Mouse (Mus musculus): ENCODE results near the gene Hmox1.
A peak's percentile ranks its signal among the peaks of the same experiment; 100 is the strongest.

The Hmox1 gene

DNA sequence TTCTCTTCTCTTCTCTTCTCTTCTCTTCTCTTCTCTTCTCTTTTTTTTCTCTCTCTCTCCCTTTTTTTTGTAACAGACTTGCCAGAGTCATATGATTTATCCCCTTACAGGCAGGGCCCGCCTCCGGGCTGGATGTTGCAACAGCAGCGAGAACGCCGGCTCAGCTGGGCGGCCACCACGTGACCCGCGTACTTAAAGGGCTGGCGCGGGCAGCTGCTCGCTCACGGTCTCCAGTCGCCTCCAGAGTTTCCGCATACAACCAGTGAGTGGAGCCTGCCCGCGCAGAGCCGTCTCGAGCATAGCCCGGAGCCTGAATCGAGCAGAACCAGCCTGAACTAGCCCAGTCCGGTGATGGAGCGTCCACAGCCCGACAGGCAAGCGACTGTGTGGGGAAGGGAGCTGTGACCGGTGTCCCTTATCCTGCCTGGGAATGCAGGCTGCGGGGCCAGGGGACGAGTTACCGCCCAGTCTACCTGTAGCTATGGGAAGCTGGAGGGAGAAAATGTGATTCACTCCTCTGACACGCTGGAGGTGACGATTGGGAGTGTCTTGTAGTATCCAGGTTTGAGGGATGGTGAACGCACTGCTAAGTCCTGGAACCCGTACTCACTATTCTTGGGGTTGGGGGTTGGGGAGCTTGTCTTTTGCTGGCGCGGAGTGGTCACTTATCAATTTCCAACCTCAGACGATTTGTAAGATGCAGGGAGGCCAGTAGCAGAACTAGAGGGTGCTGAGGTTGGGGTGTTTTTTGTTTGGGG lies at the start of gene Hmox1:
Hmox1 (plus strand) TSS at position 223 of the 758 bp plus-strand sequence.
- DNase-seq (ENCODE audit: low read depth in 2 of 2, low spot score in 2 of 2): peak; percentile 46 to 54

DNA sequence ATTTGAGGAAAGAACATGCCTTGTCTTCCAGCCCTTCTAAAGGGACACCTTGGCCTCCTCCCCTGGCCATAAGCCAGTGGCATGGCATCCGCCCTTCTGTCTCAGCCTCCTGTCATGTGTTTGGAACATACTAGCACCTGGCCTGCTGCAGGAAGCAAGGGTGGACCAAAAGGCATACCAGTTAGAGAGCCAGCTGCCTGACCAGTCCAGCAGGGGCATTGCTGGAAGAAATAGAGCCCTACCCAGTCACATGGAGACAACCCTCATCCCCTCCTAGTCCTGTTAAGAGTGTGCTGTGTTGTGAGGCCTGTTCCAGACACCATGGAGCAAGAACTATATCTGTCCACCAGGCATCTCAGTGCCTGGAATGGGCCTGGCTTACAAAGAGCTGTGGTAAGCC lies 47.1 kb upstream of the Hmox1 start:
- no peak for DNase-seq (ENCODE audit: low read depth in 2 of 2, low spot score in 2 of 2)

DNA sequence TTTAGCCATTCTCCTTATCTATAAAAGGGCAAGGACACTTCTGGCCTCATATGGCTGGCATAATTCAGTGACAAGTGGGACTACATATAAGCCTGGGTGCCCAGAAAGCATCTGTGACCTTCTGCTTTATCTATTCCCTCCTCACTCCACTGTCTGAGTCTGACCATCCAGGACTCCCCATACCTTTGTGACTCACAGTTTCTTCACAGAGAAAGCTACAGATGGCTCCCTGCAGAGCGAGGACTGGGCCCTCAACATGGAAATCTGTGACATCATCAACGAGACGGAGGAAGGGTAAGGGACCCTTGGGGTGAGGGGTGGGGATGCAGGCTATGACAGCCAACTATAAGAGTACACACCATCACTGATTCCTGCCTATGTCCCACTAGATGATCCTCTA lies 45.6 kb upstream of the Hmox1 start:
- DNase-seq (ENCODE audit: low read depth in 2 of 2, low spot score in 2 of 2): no peak

DNA sequence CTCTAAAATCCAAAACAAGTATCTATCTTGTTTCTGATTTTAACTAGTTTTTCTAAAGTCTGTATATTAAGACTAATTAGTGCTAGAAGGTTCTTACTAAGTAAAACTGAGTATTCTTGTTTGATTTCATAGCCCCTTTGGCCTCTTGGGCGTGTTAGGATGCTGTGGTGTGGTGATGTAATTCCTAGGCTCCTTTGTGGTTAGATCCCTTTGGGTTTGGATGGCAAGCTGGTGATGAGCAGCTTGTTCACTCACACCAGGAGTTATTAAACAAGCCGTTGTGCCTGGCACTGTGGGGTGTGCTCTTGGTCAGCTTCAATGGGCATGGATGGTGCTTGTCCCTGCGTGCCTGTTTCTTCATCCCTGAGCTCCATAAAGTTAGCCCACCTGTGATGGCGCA lies 40.1 kb upstream of the Hmox1 start:
- no peak for DNase-seq (ENCODE audit: low read depth in 2 of 2, low spot score in 2 of 2)

DNA sequence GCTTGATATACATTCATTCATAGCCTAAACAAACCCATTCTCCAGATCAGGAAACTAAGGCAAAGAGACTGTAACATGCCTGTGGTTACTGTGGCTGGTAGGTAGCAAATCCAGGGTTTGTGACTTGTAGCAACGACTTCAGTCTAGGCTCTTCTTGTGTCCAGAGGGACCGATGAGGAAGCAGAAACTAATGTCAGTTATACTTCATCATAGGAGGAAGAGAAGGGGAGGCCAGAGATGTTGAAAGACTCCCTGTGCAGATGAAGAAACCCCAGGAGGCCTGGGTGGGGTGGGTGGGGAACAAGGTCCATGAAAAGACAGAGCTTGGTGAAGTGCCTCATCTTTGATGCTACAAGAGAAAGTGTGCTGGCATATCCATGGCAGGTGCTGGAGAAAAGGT lies 37.7 kb upstream of the Hmox1 start:
- no peak for DNase-seq (ENCODE audit: low read depth in 2 of 2, low spot score in 2 of 2)

DNA sequence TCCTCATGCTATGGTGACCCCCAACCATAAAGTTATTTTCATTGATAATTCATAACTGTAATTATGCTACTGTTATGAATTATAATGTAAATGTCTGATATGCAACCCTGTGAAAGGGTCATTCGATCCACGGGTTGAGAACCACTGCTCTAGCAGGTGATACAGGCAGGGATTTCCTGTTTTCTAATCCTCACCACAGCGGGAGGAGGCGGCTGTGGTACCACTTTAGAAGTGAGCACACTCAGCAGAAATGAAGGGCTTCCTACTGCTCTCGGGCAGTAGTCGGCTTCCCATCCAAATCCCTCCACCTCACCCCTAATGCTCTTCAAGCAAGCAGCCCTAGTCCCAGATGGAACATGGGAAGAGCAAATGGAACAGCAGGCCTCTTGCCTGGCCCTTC lies 33.4 kb upstream of the Hmox1 start:
- DNase-seq (ENCODE audit: low read depth in 2 of 2, low spot score in 2 of 2): no peak

DNA sequence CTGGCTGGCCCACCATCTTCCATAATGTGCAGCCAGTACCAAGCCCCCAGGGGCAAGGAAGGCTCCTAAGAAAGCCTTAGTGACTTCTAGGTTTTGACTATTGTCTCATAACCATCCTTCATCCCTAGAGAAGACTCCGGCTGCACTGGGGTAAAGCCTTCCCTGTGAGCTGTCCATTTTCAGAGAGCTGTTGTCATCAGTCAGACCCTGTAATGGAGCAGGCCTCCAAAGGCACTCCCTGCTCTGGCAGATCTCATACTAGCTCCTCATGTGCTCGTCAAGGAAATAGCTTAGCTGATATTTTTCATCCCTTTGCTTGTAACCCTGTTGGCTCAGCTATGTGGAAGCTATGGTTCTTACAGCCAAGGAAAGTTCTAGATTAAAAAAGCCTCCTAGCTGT lies 32.6 kb upstream of the Hmox1 start:
- DNase-seq (ENCODE audit: low read depth in 2 of 2, low spot score in 2 of 2): no peak

DNA sequence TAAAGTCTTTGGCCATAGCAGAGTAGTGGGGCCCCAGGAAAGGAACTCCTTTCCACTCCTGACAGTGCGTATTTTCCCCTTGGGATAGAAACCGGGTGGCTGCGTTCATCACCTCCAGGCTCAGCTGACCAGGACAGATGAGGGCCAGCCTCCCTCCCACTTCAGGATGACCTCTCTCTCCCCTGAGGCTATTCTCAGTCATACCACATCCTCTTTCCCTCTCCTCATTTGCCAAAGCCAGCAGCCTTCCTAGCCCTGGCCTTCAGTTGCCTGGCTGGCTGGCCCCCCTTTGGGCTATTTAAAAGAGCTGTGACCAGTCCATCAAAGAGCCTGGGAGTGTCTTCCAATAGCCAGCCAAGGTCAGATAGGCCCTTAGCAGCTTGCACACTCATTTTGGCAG lies 30.1 kb upstream of the Hmox1 start:
- no peak for DNase-seq (ENCODE audit: low read depth in 2 of 2, low spot score in 2 of 2)

DNA sequence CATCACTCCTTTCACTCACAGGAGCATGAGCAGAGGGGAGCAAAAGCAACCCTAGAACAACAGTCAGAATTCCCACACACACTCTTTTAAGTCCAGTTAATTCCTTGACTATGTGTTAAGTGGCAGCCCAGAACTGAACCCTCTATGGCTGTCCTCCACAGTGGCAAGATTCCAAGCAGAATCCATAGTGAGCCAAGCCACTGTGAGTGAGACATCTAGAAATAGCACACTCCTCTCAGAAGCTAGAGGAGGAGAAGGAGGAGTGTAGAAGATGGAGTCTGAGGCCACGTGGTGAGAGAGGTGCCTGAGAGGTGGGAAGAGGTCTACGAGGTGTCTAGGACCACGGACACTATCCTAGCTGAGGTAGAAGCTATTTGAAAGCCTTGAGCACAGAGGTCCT lies 28.6 kb upstream of the Hmox1 start:
- DNase-seq (ENCODE audit: low read depth in 2 of 2, low spot score in 2 of 2): no peak

DNA sequence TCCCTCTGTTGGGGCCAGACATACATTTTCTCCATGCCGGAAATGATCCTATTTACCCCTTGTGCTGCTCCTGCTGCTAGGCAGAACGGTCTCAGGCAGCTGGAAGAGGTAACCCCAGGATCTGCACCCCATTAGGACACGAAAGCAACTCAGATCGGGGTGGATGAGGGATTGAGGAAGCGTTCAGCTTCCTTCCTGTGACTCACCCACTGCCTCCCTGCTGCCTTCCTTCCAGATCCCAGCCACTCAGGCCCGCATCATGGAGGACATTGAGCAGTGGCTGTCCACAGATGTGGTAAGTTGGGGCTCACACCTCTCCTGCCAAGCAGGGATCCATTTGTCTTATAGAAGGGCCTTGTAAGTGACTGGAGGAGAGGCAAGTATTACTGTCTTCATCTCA lies 26.1 kb upstream of the Hmox1 start:
- no peak for DNase-seq (ENCODE audit: low read depth in 2 of 2, low spot score in 2 of 2)

DNA sequence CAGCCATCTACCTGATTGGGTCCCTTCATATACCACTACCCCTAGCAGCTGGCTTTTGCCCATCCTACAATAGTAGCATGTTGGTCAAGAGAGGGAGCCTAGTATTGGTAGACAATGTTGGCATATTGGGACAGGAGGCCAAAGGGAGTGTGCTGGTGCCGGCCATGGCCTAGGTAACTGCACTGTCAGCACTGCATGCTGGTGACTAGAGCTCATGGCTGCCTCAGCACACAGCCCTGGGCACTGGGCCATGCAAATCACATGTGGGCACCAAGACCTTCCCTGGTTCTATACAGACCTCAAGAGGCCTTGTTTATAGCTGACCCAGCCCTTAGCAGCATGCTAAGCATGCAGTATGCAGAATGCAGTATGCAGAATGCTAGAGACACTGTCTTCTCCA lies 23.1 kb upstream of the Hmox1 start:
- DNase-seq (ENCODE audit: low read depth in 2 of 2, low spot score in 2 of 2): no peak

DNA sequence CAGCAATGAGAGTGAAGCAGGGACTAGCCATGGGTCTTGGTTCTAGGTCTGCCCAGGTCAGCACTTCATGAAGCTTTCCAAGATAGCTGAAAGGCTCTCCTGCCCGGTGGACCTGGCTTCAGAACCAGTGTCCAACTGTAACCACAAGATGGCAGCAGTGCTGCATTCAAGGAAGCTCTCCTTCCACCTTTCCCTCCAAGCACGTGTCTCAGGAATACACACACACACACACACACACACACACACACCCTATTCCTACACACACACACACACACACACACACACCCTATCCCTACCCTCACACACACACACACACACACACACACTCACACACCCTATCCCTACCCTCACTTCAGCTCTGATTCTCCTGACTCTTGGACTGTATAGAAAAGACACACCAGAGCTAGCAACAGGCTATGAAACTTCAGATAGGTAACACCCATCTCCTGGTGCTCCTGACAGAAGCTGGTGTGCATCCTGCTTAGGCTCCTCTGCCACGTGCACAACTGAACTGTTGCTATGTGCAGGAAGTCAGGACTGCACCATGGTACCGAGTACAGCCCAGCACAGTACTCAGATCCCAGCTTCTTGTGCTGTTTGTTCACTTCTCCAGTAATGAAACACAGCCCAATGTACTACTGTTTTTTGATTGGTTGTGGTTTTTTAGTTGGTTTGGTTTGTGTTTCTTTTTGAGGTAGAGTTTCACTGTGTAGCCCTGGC lies 21.6 kb upstream of the Hmox1 start:
- DNase-seq (ENCODE audit: low read depth in 2 of 2, low spot score in 2 of 2): peak; percentile 37 to 55

DNA sequence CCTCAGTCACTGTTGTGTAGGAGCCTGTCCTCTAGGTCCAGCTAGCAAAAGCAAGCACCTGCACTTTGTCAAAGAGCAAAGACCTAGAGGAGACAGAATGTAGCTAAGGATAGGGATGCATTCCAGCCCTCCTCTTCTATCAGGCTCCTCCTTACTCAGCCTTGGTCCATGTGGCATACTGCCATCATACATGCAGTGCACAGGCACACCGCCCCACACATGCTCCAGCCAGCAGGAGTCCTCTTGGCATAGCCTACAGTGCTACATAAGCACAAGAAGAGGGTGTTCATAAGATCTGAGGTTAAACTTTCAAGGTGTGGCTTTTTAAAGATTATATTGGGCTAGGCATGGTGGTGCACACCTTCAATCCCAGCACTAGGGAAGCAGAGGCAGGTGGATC lies 18.5 kb upstream of the Hmox1 start:
- DNase-seq (ENCODE audit: low read depth in 2 of 2, low spot score in 2 of 2): no peak

DNA sequence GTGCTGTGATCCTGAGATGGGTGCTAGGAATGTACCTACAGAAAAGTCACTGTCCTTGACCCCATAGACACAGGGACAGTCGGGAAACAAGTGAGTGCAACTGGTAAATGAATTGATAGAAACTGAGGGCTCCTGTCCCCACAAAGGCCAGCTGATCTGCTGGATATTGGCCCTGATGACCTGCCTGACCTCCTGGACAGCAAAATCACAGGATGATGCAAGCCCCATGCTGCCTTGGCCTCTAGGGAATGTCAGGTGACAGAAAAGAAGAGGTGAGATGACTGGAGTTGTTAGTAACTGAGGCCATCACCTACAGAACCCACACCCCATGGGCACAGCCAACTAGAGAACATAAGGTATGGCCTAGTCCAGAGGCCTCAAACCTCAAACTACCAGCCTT lies 15.2 kb upstream of the Hmox1 start:
- DNase-seq (ENCODE audit: low read depth in 2 of 2, low spot score in 2 of 2): no peak

DNA sequence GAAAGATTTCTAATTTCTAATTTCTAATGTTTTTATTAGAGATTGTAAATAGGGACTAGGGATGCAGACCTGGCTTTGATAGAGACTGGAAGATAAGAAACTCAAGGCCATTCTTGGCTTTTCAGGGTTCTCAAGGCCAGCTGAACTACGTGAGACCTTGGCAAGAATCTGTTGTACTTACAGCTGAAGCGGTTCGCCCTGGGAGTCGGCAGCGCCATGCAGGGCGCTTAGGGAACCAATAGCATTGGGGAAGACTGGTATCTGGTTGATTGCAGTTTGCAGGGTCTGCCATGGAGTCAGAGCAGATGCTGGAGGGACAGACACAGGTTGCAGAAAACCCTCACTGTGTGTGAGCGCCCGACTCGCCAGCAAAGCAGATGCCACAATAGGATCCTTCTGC lies 14.6 kb upstream of the Hmox1 start:
- no peak for DNase-seq (ENCODE audit: low read depth in 2 of 2, low spot score in 2 of 2)

DNA sequence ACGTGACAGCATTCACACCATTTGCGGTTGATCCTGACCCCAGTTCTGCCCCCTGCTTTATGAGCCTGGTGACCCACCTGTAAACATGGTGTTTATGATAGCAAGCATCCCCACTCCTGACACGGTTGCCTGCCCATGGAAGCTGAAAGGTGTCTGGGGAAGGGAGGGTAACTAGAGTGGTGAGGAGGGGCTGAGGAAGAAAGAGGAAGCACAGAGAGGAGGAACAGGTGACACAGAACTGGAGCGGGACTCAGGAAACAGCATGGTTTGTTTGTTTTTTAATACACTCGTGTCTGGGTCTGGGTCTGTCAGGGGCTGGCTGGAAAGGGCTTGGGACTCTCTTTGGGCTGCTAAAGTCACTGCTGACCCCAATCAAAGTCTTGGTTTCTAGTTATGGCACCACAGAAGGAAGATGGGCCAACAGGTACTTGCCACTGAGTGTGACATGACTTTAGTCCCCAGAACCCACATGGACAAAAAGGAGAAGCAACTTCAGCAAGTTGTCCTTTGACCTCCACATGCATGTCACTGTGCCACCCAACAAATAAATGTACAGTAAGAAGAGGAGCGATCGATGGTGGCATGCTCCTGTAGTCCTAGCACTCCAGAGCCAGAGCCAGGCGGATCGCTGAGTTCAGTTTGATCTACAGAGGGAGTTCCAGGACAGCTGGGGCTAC lies 11.9 kb upstream of the Hmox1 start:
- DNase-seq (ENCODE audit: low read depth in 2 of 2, low spot score in 2 of 2): no peak

DNA sequence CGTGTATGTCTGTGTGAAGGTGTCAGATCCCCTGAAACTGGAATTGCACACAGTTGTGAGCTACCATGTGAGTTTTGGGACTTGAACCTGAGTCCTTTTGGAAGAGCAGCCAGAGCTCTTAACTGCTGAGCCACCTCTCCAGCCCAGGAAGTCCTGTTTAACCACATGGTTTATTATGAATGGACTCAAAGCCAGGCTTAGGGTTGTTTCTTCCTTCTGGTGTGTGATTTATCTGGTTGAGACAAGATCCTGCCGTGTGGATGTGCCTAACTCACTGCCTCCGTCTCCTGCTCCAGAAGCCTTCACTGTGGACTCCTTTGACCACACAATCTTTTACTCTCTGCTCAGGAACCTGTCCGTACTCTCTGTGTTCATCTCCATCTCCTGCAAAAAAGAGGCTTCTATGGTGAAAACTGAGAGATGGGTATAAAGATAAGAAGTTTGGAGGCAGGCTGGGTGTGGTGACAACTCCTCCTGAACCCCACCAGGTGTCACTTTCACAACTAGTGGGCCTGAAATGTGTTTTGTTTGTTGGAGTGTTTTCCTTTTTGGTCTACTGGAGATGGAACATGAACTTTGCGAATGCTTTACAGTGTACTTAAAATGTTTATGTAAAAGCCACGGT lies 11.1 kb upstream of the Hmox1 start:
- DNase-seq (ENCODE audit: low read depth in 2 of 2, low spot score in 2 of 2): no peak

DNA sequence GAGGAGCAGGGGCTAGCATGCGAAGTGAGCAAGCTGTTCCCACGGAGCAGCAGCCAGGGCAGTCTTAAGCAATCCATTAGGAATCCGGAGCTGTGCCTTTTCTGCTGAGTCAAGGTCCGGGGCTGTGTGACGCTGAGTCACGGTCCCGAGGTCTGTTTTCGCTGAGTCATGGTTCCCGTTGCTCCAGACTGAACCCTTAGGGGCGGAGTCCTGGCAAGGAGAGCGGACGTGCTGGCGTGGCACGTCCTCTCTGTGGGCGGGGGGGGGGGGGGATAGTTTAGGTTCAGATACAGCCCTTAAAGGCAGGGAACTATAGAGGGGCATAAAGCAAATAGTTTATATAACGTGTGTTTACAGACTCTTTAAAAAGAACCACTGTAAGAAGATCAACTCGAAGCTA lies 9.6 kb upstream of the Hmox1 start:
- peak in 1 of 2 experiments; percentile 12 for DNase-seq (ENCODE audit: low read depth in 2 of 2, low spot score in 2 of 2)

DNA sequence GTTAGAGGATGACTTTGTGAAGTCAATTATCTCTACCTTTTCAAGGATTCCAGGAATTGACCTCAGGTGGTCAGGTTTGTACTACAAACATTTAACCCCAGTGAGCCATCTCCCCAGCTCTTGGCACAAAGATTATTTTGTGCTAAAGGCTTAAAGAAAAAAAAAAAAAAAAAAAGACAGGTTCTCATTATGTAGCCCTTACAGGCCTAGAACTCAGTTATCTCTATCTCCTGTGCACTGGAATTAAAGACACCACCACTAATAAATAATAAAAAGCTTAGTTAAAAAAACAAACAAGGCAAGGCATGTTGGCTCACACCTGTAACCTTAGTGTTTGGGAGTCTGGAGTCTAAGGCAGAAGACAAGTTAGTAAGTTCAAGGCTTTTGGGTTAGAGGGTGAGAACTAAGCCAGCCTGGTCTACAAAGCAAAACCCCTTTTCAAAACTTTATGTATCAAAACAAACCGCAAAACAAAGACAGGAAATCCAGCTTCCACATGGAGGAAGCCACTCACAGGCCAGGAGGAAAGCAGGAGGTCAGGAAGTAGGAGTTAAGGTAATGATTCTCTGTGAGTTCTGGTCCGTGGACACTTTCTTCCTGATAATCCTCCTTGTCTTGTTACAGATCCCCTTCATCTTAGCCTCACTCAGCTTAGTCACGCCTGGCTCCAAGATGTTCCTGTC lies 8.9 kb upstream of the Hmox1 start:
- DNase-seq (ENCODE audit: low read depth in 2 of 2, low spot score in 2 of 2): no peak

DNA sequence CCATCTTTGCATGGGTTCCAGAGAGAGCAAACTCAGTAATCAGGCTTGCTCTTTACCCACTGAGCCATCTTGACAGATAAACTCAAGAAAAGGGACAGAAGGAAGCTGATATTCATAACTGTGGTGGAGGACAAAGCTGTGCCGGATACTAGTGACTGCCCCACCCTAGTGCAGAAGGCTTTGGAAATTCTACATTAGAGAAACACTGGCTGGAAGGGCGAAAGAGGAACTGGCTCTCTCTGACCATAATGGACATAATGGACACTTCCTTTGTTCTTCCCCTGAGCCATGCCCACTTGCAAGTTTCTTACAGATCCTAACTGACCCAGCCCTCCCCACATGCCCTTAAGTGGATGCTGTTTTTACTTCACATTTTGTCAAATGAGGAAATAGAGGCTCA lies 7.4 kb upstream of the Hmox1 start:
- no peak for DNase-seq (ENCODE audit: low read depth in 2 of 2, low spot score in 2 of 2)

DNA sequence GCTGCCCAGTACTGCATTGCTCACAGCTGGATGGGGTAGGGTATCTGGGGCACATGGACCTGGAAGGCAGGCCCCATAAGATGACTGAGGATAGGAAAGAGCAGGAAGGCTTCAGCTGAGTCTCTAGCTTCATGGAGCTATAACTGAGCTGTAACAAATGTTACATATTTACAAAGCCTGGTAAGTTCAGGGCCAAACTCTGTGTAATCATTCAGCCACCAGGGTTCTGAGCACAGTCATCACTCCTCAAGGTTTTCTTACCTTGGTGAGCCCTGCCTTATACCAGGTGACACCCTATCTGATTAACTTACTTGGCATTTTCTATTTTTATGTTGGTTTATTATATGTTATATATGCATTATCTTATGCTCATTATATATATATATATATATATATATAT lies 6.3 kb upstream of the Hmox1 start:
- DNase-seq (ENCODE audit: low read depth in 2 of 2, low spot score in 2 of 2): no peak

Measured in CD8-positive naive resting alpha-beta T cell, adult 2 months (primary cell).